In genomic region chr7:98341475-98341874, GRCm38 (mm10) we compare ENCODE assay signal across 8 mouse cellular contexts. TPM values are rescaled to one million over a fixed set of nuclear protein-coding genes. Genes with fewer than 3 reads are reported as not detected.
DNase-seq lines count a peak whose midpoint lies in the region; ATAC-seq and TF ChIP-seq lines count a peak whose summit lies in the region.

No protein-coding gene starts in this region.

- no peak overlapping the region for H3K27ac ChIP-seq in embryonic facial prominence, embryonic 14.5 days (replicated peaks; ENCODE audit: low read depth, low read length)
- no peak overlapping the region for H3K27ac ChIP-seq in kidney, embryonic 14.5 days (ENCODE audit: low read depth, low read length)
- H3K27ac ChIP-seq in limb, embryonic 14.5 days (replicated peaks; ENCODE audit: low read depth, low read length), result no peak overlapping the region
- H3K27ac ChIP-seq in midbrain, embryonic 16.5 days (ENCODE audit: low read length), result no peak overlapping the region
- 0 out of 2 replicates have a peak overlapping the region, but pooled peaks have one; percentile 38 for H3K27ac ChIP-seq in spleen, adult 2 months (ENCODE audit: insufficient read depth, low read length)

- DNase-seq in 416B (ENCODE audit: low read depth), result peak; percentile 85
- DNase-seq in adrenal gland, postnatal 4 days (ENCODE audit: low spot score in 2 of 2), result peak; percentile 53 to 71
- peak; percentile 92 for DNase-seq in embryonic facial prominence, embryonic 14.5 days (ENCODE audit: low spot score)
- peak; percentile 81 to 87 for DNase-seq in heart, adult 9 months (ENCODE audit: low spot score in 2 of 2)
- peak; percentile 96 for DNase-seq in limb, embryonic 14.5 days (ENCODE audit: low spot score)
- DNase-seq in spleen, adult 2 months (ENCODE audit: low read depth in 1 of 2, low spot score in 2 of 2), result peak; percentile 45 to 78

- no peak for TF ChIP-seq POLR2A in limb, embryonic 14.5 days (IDR thresholded peaks at IDR 0.05; ENCODE audit: borderline replicate concordance, extremely low read depth, insufficient read depth, insufficient read length)
- no peak for TF ChIP-seq POLR2A in spleen, adult 2 months (IDR thresholded peaks at IDR 0.05; ENCODE audit: low read depth, low read length)

- peak overlapping the region; percentile 39 for H3K4me3 ChIP-seq in embryonic facial prominence, embryonic 14.5 days (ENCODE audit: low read depth, low read length)
- peak overlapping the region; percentile 20 for H3K4me3 ChIP-seq in kidney, embryonic 14.5 days (ENCODE audit: low read length)
- peak overlapping the region; percentile 30 for H3K4me3 ChIP-seq in limb, embryonic 14.5 days (replicated peaks; ENCODE audit: low read length)
- H3K4me3 ChIP-seq in midbrain, embryonic 16.5 days (ENCODE audit: low read depth, low read length), result peak overlapping the region; percentile 34
- H3K4me3 ChIP-seq in spleen, adult 2 months (ENCODE audit: extremely low read depth, insufficient read depth, insufficient read length), result peak overlapping the region; percentile 66

- peak; percentile 85 for ATAC-seq in embryonic facial prominence, embryonic 14.5 days (ENCODE audit: low read depth)
- peak; percentile 78 for ATAC-seq in kidney, embryonic 14.5 days (ENCODE audit: low FRiP score, low TSS enrichment)
- peak; percentile 80 for ATAC-seq in limb, embryonic 14.5 days (ENCODE audit: low FRiP score, low read depth)
- ATAC-seq in midbrain, embryonic 16.5 days, result peak; percentile 78

- H3K4me1 ChIP-seq in embryonic facial prominence, embryonic 14.5 days (ENCODE audit: control insufficient read depth, insufficient read depth, low read length), result no peaks in the 10 kb centered on the region
- no peaks in the 10 kb centered on the region for H3K4me1 ChIP-seq in kidney, embryonic 14.5 days (ENCODE audit: control insufficient read depth, insufficient read depth, low read length)
- peaks cover 2% of the 10 kb centered on the region; the same call in 1 of the 2 replicates for H3K4me1 ChIP-seq in limb, embryonic 14.5 days (ENCODE audit: control insufficient read depth, insufficient read depth, low read length)
- H3K4me1 ChIP-seq in midbrain, embryonic 16.5 days (ENCODE audit: control insufficient read depth, insufficient read depth, low read length), result peaks cover 4% of the 10 kb centered on the region; the same call in 1 of the 2 replicates
- no peaks in the 10 kb centered on the region for H3K4me1 ChIP-seq in spleen, adult 2 months (ENCODE audit: control insufficient read depth, insufficient read depth, insufficient read length)

- H3K36me3 ChIP-seq in embryonic facial prominence, embryonic 14.5 days (ENCODE audit: control insufficient read depth, insufficient read depth, low read length), result no peaks in the 10 kb centered on the region
- H3K36me3 ChIP-seq in kidney, embryonic 14.5 days (ENCODE audit: control insufficient read depth, insufficient read depth, low read length), result no peaks in the 10 kb centered on the region
- H3K36me3 ChIP-seq in limb, embryonic 14.5 days (ENCODE audit: control insufficient read depth, insufficient read depth, low read length), result no peaks in the 10 kb centered on the region
- H3K36me3 ChIP-seq in midbrain, embryonic 16.5 days (ENCODE audit: control insufficient read depth, insufficient read depth, low read length), result no peaks in the 10 kb centered on the region
- H3K36me3 ChIP-seq in spleen, adult 2 months (ENCODE audit: control insufficient read depth, insufficient read depth, low read length), result no peaks in the 10 kb centered on the region

- peak overlapping the region; percentile 74 for H3K9ac ChIP-seq in embryonic facial prominence, embryonic 14.5 days (ENCODE audit: low read depth, low read length)
- H3K9ac ChIP-seq in kidney, embryonic 14.5 days (ENCODE audit: low read depth, low read length), result peak overlapping the region; percentile 40; the same call in 1 of the 2 replicates
- H3K9ac ChIP-seq in limb, embryonic 14.5 days (ENCODE audit: low read depth, low read length, severe bottlenecking), result peak overlapping the region; percentile 56
- peak overlapping the region; percentile 48; the same call in 1 of the 2 replicates for H3K9ac ChIP-seq in midbrain, embryonic 16.5 days (ENCODE audit: low read depth, low read length)

- H3K4me2 ChIP-seq in embryonic facial prominence, embryonic 14.5 days (ENCODE audit: low read depth, low read length), result peak overlapping the region; percentile 76
- H3K4me2 ChIP-seq in kidney, embryonic 14.5 days (replicated peaks; ENCODE audit: low read depth, low read length), result peak overlapping the region; percentile 42
- H3K4me2 ChIP-seq in limb, embryonic 14.5 days (replicated peaks; ENCODE audit: low read depth, low read length, severe bottlenecking), result peak overlapping the region; percentile 62
- H3K4me2 ChIP-seq in midbrain, embryonic 16.5 days (ENCODE audit: low read length), result peak overlapping the region; percentile 72

- no peaks in the 10 kb centered on the region for H3K9me3 ChIP-seq in embryonic facial prominence, embryonic 14.5 days (ENCODE audit: control insufficient read depth, low read length)
- H3K9me3 ChIP-seq in kidney, embryonic 14.5 days (ENCODE audit: control insufficient read depth, low read length), result no peaks in the 10 kb centered on the region
- no peaks in the 10 kb centered on the region for H3K9me3 ChIP-seq in limb, embryonic 14.5 days (ENCODE audit: control insufficient read depth, low read length)
- H3K9me3 ChIP-seq in midbrain, embryonic 16.5 days (replicated peaks; ENCODE audit: control insufficient read depth, low read length, poor library complexity, severe bottlenecking), result no peaks in the 10 kb centered on the region

- H3K27me3 ChIP-seq in embryonic facial prominence, embryonic 14.5 days (replicated peaks; ENCODE audit: control insufficient read depth, insufficient read depth, low read length), result no peaks in the 10 kb centered on the region
- peaks cover 3% of the 10 kb centered on the region; the same call in 1 of the 2 replicates for H3K27me3 ChIP-seq in kidney, embryonic 14.5 days (ENCODE audit: control insufficient read depth, insufficient read depth, low read length)
- H3K27me3 ChIP-seq in limb, embryonic 14.5 days (ENCODE audit: control insufficient read depth, insufficient read depth, low read length), result no peaks in the 10 kb centered on the region
- H3K27me3 ChIP-seq in midbrain, embryonic 16.5 days (ENCODE audit: control insufficient read depth, insufficient read depth, low read depth, low read length), result no peaks in the 10 kb centered on the region; the same call in 1 of the 2 replicates
- no peaks in the 10 kb centered on the region for H3K27me3 ChIP-seq in spleen, adult 2 months (ENCODE audit: control insufficient read depth, insufficient read depth, low read length)

- peak; percentile 73; the same call in 1 of the 2 replicates for TF ChIP-seq CTCF in spleen, adult 2 months (IDR thresholded peaks at IDR 0.05; ENCODE audit: extremely low read depth, insufficient read depth, insufficient read length, insufficient replicate concordance)

- WGBS in embryonic facial prominence, embryonic 14.5 days, result 2% methylated on average over 10 of the region's 13 CpGs
- 4% methylated on average over 13 of the region's 13 CpGs for WGBS in kidney, embryonic 14.5 days
- WGBS in limb, embryonic 14.5 days, result 3% methylated on average over 13 of the region's 13 CpGs
- WGBS in midbrain, embryonic 16.5 days, result 2% methylated on average over 13 of the region's 13 CpGs
- 4% methylated on average over 13 of the region's 13 CpGs for WGBS in spleen, adult 2 months

RNA-seq across cellular contexts. Expression of gene Tsku, which starts 19.7 kb away (rescaled TPM):
- total RNA-seq in adrenal gland, postnatal 4 days (2021), result 10 to 100 TPM; 10.3 to 12.1 TPM
- 23.6 and 24.7 TPM in 2 replicates for polyA plus RNA-seq in embryonic facial prominence, embryonic 14.5 days (2014; fragmentation: Nextera tagmentation; extraction: Ambion mirVana)
- 12.6 and 12.7 TPM in 2 replicates for polyA plus RNA-seq in kidney, embryonic 14.5 days (2014; fragmentation: Nextera tagmentation; extraction: Ambion mirVana)
- polyA plus RNA-seq in limb, embryonic 14.5 days (2012; rRNA removed), result 44.0 and 61.0 TPM in 2 replicates
- polyA plus RNA-seq in limb, embryonic 14.5 days (2014; fragmentation: Nextera tagmentation; extraction: Ambion mirVana), result 28.6 and 31.4 TPM in 2 replicates
- 7.0 and 8.0 TPM in 2 replicates for polyA plus RNA-seq in midbrain, embryonic 16.5 days (2015; fragmentation: Nextera tagmentation; extraction: Ambion mirVana)
- polyA plus RNA-seq in spleen, adult 2 months (2012; rRNA removed), result 9.4 and 12.0 TPM in 2 replicates

RNA-seq across cellular contexts. Expression of gene Acer3, which starts 20.5 kb away (rescaled TPM):
- total RNA-seq in adrenal gland, postnatal 4 days (2021), result 10 to 100 TPM; 20.3 to 24.2 TPM
- polyA plus RNA-seq in embryonic facial prominence, embryonic 14.5 days (2014; fragmentation: Nextera tagmentation; extraction: Ambion mirVana), result 31.8 and 34.3 TPM in 2 replicates
- polyA plus RNA-seq in kidney, embryonic 14.5 days (2014; fragmentation: Nextera tagmentation; extraction: Ambion mirVana), result 25.6 and 27.4 TPM in 2 replicates
- polyA plus RNA-seq in limb, embryonic 14.5 days (2012; rRNA removed), result 22.6 and 23.6 TPM in 2 replicates
- 35.7 and 37.9 TPM in 2 replicates for polyA plus RNA-seq in limb, embryonic 14.5 days (2014; fragmentation: Nextera tagmentation; extraction: Ambion mirVana)
- 20.6 and 22.5 TPM in 2 replicates for polyA plus RNA-seq in midbrain, embryonic 16.5 days (2015; fragmentation: Nextera tagmentation; extraction: Ambion mirVana)
- 6.2 and 8.6 TPM in 2 replicates for polyA plus RNA-seq in spleen, adult 2 months (2012; rRNA removed)
